Mouse (Mus musculus): ENCODE data around the gene Pigf.
A peak's percentile ranks its signal among the peaks of the same experiment; 100 is the strongest.

The Pigf gene

GRCm38 (mm10) chr17:87024491-87025242, 539 bp downstream of the Pigf start:
- DNase-seq, result no peak

DNA sequence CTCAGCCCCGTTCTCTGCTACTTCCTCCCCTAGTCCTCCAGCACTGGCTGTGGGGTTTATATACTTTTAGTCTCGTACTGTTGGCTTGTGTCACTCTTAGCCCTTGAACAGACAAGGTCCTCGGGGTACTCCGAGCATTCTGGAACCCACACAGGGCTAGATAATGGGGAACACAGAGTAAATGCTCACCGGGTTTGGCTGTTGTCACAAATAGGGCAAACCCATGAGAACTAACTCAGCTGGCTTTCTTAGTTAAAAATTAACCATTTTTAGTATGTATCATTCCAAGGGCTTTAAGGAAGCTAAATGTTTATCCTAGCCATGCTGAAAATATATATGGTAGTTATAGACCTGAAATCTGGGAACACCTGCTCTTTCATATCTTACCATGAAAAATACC, 5.5 kb downstream of the Pigf start:
- no peak for DNase-seq

DNA sequence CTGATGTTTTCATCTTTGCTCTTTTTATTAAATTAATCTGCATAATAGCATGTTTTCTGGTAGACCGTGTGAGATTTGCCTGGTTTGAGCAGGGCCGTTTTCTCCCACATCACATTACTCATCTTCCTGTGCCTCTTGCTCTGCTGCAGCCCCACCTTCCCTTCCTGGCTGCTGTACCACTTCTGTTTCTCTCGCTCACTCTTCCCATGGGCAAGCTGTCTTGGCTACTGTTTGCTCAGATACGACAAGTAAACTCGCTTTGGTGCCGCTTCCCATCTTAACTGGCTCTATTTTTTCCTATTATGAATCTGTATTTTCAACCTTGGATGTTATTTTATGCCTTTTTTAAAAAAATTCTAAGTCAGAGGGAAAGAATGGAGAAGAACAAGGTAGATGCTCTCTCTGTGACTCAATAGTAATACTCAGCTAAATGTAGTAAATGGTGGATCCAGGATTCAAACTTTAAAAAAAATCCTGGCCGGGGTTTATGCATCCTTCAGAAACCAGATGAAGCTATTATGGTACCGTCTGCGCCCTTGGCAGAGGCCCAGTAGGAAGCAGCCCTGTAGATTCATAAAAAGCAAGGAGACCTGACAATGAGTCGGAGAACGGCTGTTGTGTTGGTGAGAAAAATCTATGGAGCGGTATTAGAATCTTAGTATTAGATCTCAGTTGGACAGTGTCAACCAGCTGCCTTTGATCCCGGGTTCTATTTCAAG, 13.7 kb downstream of the Pigf start:
- DNase-seq, result peak; percentile 63

DNA sequence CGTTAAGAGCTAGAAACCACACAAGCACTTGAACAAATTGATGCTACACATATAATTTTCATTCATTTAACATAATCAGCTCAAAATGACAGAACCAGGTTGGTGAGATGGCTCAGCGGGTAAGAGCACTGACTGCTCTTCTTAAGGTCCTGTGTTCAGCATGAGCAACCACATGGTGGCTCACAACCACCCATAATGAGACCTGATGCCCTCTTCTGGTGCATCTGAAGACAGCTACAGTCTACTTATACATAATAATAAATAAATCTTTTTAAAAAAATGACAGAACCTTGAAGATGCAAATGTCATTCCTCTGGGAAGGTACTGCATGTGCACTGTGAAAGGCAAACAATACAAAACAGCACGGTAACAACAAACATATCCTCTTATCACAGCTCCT, 16.3 kb downstream of the Pigf start:
- DNase-seq, result no peak

GRCm38 (mm10) chr17:86997323-86997722, 27.9 kb downstream of the Pigf start:
- no peak for DNase-seq

- DNase-seq, result no peak
Measured at GRCm38 (mm10) chr17:86991306-86991705, 33.9 kb downstream of the Pigf start.

GRCm38 (mm10) chr17:86988601-86989184, 36.5 kb downstream of the Pigf start:
- DNase-seq, result no peak

- DNase-seq, result no peak
Measured at GRCm38 (mm10) chr17:86988161-86988560, 37.0 kb downstream of the Pigf start.

DNA sequence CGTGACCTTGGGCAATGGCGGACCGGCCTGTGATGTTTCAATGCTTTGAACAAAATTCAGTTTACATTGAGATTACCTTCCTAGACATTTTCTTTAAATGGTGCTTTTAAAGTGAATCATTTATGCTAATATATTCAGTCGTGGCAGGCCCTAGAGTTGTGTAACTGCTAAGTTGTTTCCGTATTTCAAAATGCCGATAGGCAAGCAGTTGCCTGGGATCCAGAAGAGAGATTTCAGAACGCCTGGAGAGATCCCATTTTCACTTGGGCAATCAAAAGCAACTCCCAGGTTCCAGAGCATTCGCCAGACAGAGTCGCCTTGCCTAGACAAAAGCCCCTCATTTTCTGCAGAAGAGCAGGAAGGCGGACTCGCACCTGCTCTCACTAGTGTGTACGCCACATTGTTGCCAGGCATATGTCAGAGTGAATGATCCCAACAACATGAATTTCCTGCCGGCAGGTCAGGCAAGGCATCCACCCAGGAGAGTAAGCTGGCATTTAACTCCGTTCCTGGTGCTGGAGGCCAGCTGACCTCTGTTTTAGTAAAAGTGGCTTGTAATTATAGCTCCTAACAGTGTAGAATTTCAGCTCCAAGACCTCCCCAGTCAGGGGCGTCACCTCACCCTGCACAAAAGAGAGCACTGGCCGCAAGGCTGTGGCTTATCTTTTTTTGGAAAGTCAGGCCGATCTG, 38.6 kb downstream of the Pigf start:
- no peak for DNase-seq

- DNase-seq, result no peak
Measured at GRCm38 (mm10) chr17:86982497-86982896, 42.7 kb downstream of the Pigf start.

DNA sequence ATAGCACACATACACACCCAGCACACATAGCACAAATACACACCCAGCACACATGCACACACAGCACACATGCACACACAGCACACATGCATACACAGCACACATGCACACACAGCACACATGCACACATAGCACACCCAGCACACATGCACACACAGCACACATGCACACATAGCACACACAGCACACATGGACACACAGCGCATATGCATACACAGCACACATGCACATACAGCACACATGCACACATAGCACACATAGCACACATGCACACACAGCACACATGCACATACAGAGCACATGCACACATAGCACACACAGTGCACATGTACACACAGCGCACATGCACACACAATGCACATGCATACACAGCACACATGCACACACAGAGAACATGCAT, 43.5 kb downstream of the Pigf start:
- no peak for DNase-seq

DNA sequence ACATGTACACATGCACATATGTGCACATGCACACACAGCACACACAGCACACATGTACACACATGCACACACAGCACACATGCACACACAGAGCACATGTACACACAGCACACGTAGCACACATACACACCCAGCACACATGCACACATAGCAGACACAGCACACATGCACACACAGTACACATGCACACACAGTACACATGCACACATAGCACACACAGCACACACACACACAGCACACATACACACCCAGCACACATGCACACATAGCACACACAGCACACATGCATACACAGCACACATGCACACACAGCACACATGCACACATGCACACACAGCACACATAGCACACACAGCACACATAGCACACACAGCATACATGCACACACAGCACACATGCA, 44.0 kb downstream of the Pigf start:
- DNase-seq, result no peak

GRCm38 (mm10) chr17:86978496-86978895, 46.7 kb downstream of the Pigf start:
- no peak for DNase-seq

- no peak for DNase-seq
Measured at GRCm38 (mm10) chr17:86976387-86976786, 48.8 kb downstream of the Pigf start.

- DNase-seq, result no peak
Measured at GRCm38 (mm10) chr17:86973097-86973496, 52.1 kb downstream of the Pigf start.

DNA sequence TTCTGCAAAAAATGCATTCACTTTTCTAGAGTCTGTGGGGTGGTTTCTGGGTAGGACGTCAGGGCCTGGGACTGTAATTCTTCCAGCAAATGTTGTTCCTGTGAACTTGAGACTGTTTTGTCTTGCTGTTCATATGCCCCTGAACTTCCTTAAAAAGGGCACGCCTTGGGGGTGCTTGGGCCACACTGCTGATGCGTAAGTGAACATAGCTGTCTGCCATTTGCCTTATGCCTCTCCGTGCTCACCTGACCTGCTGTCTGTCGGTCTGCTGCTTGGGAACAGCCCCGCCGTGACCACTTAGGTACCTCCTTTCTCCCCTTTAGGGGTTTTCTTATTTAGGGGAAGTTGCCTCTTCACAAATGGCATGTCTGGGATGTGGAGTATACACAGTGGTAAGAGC, 53.3 kb downstream of the Pigf start:
- no peak for DNase-seq

DNA sequence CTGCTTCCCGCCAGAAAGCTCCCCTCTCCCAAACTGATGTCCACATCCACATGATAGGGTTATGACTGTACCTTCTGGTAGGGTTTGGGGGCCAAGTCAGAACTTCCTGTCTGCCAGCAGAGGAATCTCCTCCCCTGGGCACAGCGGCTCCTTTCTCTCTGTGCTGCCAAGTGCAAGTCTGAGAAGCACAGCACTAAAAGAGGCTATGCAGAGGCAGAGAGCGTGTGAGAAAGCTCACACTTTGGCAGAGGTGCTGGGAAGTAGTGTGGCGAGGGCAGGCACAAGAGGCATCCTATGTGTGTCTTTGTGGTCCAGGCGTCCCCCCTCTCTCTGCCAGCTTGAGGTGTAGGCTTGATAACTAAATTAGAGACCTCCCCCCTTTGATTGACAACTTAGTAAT, 54.2 kb downstream of the Pigf start:
- DNase-seq, result no peak

DNA sequence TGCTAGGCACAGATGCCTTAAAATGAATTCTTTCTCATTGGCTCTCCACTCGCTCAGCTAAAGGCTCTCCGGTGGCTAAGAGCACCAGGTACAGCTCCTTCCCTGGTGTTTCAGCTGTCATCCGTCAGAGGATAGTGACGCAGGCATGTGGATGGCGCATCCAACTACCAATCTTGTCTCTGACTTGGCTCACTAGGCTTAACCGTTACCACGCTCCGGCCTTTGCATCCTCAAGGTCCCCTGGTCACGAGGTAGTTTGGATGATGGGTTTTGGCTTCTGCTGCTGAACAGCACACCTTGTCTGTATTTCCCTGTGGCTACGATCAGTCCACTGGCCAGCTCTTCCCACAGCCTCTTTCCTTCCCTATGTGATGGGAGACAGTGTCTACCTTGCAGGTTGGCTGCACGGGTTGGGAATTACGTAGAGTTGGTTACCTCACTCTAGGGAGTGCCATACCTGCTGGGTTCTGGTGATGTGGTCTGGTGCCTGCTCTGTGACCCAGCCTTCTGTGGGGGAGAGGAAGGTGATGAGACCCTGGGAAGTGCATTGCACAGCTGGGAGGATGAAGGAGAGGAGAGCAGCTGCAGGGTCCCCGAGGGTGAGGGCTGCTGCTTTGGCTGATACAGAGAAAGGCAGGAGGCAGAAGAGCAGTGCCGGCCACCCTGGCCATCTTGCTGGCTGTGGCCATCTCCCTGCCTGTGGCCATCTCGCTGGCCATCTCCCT, 55.0 kb downstream of the Pigf start:
- DNase-seq, result no peak

- DNase-seq, result no peak
Measured at GRCm38 (mm10) chr17:86969582-86969981, 55.6 kb downstream of the Pigf start.

DNA sequence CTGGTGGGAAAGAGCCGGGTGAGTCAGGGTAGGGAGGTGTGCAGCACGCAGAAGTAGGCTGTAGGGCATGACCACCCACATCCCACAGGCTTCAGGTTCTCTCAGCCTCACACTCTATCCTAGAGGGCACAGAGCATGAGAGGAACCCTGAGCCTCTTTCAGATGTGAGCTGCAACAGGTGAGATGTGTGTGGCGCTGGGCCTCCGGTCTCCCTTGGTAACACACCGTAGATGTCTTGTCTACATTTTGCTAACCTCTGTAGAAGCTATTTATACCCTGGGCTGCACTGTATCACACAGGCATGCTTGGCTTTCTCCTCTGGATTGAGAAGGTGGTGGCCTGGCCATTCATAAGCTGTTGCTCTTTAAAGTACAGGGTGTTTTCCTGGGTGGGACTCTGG, 56.6 kb downstream of the Pigf start:
- DNase-seq, result no peak

GRCm38 (mm10) chr17:86967536-86968525, 57.4 kb downstream of the Pigf start:
- DNase-seq, result no peak

DNA sequence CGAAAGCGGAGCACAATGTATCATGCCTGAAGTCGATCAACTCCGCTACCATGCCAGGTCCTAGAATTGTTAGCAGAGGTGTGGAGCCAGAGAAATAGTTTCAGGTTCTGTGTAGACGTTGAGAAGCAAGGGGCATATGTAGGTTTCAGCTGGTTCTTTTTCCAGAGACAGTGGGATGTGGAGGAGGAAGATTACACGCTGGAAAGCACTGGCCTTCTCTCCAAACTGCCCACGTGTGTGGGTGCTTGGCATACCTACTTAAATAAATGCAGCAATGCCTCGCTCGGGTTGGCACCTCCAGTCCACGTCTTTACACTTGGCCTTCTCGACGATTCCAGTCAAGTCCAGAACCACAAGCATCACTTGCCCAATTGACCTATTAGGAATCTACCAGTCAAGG, 58.2 kb downstream of the Pigf start:
- no peak for DNase-seq
